Mouse (Mus musculus): Measurements from ENCODE around the gene Zbtb49.
A peak's percentile ranks its signal among the peaks of the same experiment; 100 is the strongest.

DNA sequence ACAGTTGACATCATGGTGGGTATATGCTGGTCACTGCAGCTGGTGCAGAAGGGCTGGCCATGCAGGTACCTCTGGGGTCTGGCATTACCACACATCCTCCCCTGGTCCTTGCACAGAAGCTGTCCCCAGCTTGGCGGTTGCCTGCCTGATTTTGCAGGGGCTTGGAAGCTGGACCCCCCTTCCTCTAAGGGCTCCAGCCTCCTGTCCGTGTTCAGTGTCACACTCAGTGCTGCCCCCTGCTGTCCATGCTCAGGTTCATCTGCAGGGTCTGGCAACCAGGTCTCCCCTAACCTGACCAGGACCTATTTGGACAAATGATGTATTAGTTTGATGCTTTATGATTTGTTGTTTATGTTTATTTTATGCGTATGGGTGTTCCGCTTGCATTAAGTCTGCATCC, 15.2 kb upstream of the Zbtb49 start:
- TF ChIP-seq CTCF (IDR thresholded peaks at IDR 0.05; ENCODE audit: borderline replicate concordance, insufficient read depth, low read depth, low read length) (peak; percentile 68), POLR2A (IDR thresholded peaks at IDR 0.05; ENCODE audit: borderline replicate concordance, insufficient read depth, low read length) (no peak)

Measured in cerebellum, adult 2 months (tissue).